ENCODE assay signal across 13 mouse cellular contexts in the genomic region with DNA sequence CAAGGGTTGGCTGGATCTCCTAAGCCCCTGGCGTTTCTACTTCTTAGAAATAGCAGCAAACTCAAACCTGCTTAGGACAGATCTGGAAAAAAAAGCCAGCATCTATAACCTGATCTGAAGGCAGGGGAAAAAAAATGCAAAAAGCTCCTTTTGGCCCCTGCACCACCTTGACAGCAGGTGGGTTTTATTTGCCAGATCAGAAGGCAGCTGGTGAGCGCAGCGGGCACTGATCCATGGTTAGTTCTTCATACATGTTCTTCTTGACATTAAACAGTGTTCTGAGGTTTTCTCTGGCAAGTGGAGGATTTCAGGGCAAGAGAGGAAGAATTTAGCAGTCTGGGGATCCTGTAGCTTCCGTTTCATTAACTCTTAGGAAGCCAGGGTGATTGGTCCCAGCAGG. TPM values are rescaled to one million over a fixed set of nuclear protein-coding genes. Genes with fewer than 3 reads are reported as not detected.
A peak's percentile ranks its signal among the peaks of the same experiment; 100 is the strongest.
DNase-seq lines count a peak whose midpoint lies in the region; ATAC-seq and TF ChIP-seq lines count a peak whose summit lies in the region.
"Had no signal": no experiment of that assay in that cellular context is flagged by ENCODE, and none has a peak within 500 bp of the region (broad histone marks: within the 10 kb centered on the region; RNA-seq: fewer than 3 reads in every experiment).

No protein-coding gene starts in this region.

- peaks cover 7% of the 10 kb centered on the region; the same call in 1 of the 2 replicates for H3K9me3 ChIP-seq in embryonic facial prominence, embryonic 10.5 days
- H3K9me3 ChIP-seq in hindbrain, embryonic 11.5 days (ENCODE audit: control insufficient read depth, low read length): no peaks in the 10 kb centered on the region; the same call in 1 of the 2 replicates
- no peaks in the 10 kb centered on the region for H3K9me3 ChIP-seq in midbrain, embryonic 15.5 days

- no peak overlapping the region for H3K27ac ChIP-seq in embryonic facial prominence, embryonic 10.5 days (replicated peaks)
- no peak overlapping the region for H3K27ac ChIP-seq in hindbrain, embryonic 11.5 days (ENCODE audit: low read depth, low read length)
- H3K27ac ChIP-seq in midbrain, embryonic 15.5 days: peak overlapping the region; percentile 14; the same call in 1 of the 2 replicates
- no peak overlapping the region for H3K27ac ChIP-seq in layer of hippocampus, adult 2 months
- H3K27ac ChIP-seq: gastrocnemius, adult 2 months; kidney, postnatal 0 days had no signal

- WGBS in embryonic facial prominence, embryonic 10.5 days: 51% methylated on average over 4 of the region's 4 CpGs
- 47% methylated on average over 4 of the region's 4 CpGs for WGBS in hindbrain, embryonic 11.5 days
- 41% methylated on average over 4 of the region's 4 CpGs for WGBS in midbrain, embryonic 15.5 days

- peaks cover 29% of the 10 kb centered on the region for H3K4me1 ChIP-seq in embryonic facial prominence, embryonic 10.5 days
- H3K4me1 ChIP-seq in hindbrain, embryonic 11.5 days (replicated peaks; ENCODE audit: control insufficient read depth, insufficient read depth, low read length): no peaks in the 10 kb centered on the region
- peaks cover 22% of the 10 kb centered on the region for H3K4me1 ChIP-seq in midbrain, embryonic 15.5 days

- H3K9ac ChIP-seq in hindbrain, embryonic 11.5 days (ENCODE audit: low read depth, low read length): peak overlapping the region; percentile 19; the same call in 1 of the 2 replicates
- peak overlapping the region; percentile 51 for H3K9ac ChIP-seq in midbrain, embryonic 15.5 days

- intact Hi-C loops in heart, postnatal 36 days (cut with DNase I): no loop called here

- peaks cover 39% of the 10 kb centered on the region for H3K27me3 ChIP-seq in embryonic facial prominence, embryonic 10.5 days (replicated peaks; ENCODE audit: low read depth, poor library complexity, severe bottlenecking)
- H3K27me3 ChIP-seq in hindbrain, embryonic 11.5 days (ENCODE audit: control insufficient read depth, insufficient read depth, low read length): no peaks in the 10 kb centered on the region
- H3K27me3 ChIP-seq in midbrain, embryonic 15.5 days (replicated peaks): no peaks in the 10 kb centered on the region

- H3K4me2 ChIP-seq in hindbrain, embryonic 11.5 days (replicated peaks; ENCODE audit: low read depth, low read length): peak overlapping the region; percentile 88
- H3K4me2 ChIP-seq in midbrain, embryonic 15.5 days: peak overlapping the region; percentile 89

- TF ChIP-seq CTCF in layer of hippocampus, adult 2 months (conservative IDR thresholded peaks at IDR 0.05): no peak

- H3K36me3 ChIP-seq in embryonic facial prominence, embryonic 10.5 days (replicated peaks): peaks cover 5% of the 10 kb centered on the region; the same call in 1 of the 2 replicates
- H3K36me3 ChIP-seq in hindbrain, embryonic 11.5 days (ENCODE audit: control insufficient read depth, insufficient read depth, low read length): no peaks in the 10 kb centered on the region; the same call in 1 of the 2 replicates
- peaks cover 4% of the 10 kb centered on the region; the same call in 1 of the 2 replicates for H3K36me3 ChIP-seq in midbrain, embryonic 15.5 days (replicated peaks)

- H3K4me3 ChIP-seq in embryonic facial prominence, embryonic 10.5 days: peak overlapping the region; percentile 77
- peak overlapping the region; percentile 57 for H3K4me3 ChIP-seq in hindbrain, embryonic 11.5 days (ENCODE audit: low read depth, low read length)
- peak overlapping the region; percentile 85 for H3K4me3 ChIP-seq in midbrain, embryonic 15.5 days
- no peak overlapping the region for H3K4me3 ChIP-seq in layer of hippocampus, adult 2 months

- ATAC-seq in hindbrain, embryonic 11.5 days (ENCODE audit: low FRiP score): no peak
- no peak for ATAC-seq in midbrain, embryonic 15.5 days (replicated peaks)
- ATAC-seq: activated CD4-positive, CD25-positive, alpha-beta regulatory T cell, adult 4 months had no signal

- DNase-seq in cerebellum, adult 9-10 months: peak; percentile 77
- no peak for DNase-seq in embryonic facial prominence, embryonic 10.5 days (ENCODE audit: low spot score)
- DNase-seq in hindbrain, embryonic 11.5 days (ENCODE audit: low spot score): no peak
- DNase-seq in heart, postnatal 36 days: no peak
- DNase-seq in layer of hippocampus, adult 2 months (ENCODE audit: low spot score in 2 of 2): no peak
- no peak for DNase-seq in heart, postnatal 4 days
- DNase-seq: gastrocnemius, adult 2 months; heart, postnatal 10 days; thymus, postnatal 36 days had no signal

RNA-seq across cellular contexts. Expression of a gene that starts 1.6 kb away (rescaled TPM):
- 4.4 and 5.9 TPM in 2 replicates for polyA plus RNA-seq in embryonic facial prominence, embryonic 10.5 days (2016; fragmentation: Nextera tagmentation; extraction: Ambion mirVana)
- 11.1 and 12.2 TPM in 2 replicates for polyA plus RNA-seq in hindbrain, embryonic 11.5 days (2014; fragmentation: Nextera tagmentation; extraction: Ambion mirVana)
- polyA plus RNA-seq in midbrain, embryonic 15.5 days (2015; fragmentation: Nextera tagmentation; extraction: Ambion mirVana): 44.7 and 47.7 TPM in 2 replicates
- under 1 TPM; 0.05 to 0.17 TPM for total RNA-seq in heart, postnatal 36 days (2021)
- total RNA-seq in layer of hippocampus, adult 2 months (2021): 10 to 100 TPM; 13.1 to 16.6 TPM
- total RNA-seq in heart, postnatal 4 days (2021): under 1 TPM; 0.67 to 0.72 TPM
- total RNA-seq: common myeloid progenitor, adult 5-6 weeks had no signal

Comparison
In these comparisons a context has a peak if more than half of its experiments do, and no peak if none do; other contexts are left out.
1. RNA of a gene that starts 1.6 kb away (total RNA-seq): 13.1 to 16.6 TPM in layer of hippocampus, adult 2 months; 0.67 to 0.72 TPM in heart, postnatal 4 days and 0.05 to 0.17 TPM in heart, postnatal 36 days; every median in the first group is over 4 times any median in the second.